Comparison of ENCODE assay signal across 24 mouse cellular contexts in genomic region chr9:88352741-88353140, GRCm38 (mm10). TPM values are rescaled to one million over a fixed set of nuclear protein-coding genes. Genes with fewer than 3 reads are reported as not detected.
DNase-seq lines count a peak whose midpoint lies in the region; ATAC-seq and TF ChIP-seq lines count a peak whose summit lies in the region.
"Had no signal": no experiment of that assay in that cellular context is flagged by ENCODE, and none has a peak within 500 bp of the region (broad histone marks: within the 10 kb centered on the region; RNA-seq: fewer than 3 reads in every experiment).

No protein-coding gene starts in this region.

- H3K9me3 ChIP-seq in forebrain, embryonic 14.5 days (replicated peaks; ENCODE audit: control insufficient read depth, low read length), result no peaks in the 10 kb centered on the region
- no peaks in the 10 kb centered on the region for H3K9me3 ChIP-seq in forebrain, postnatal 0 days (ENCODE audit: low read length)
- no peaks in the 10 kb centered on the region for H3K9me3 ChIP-seq in midbrain, embryonic 13.5 days
- no peaks in the 10 kb centered on the region for H3K9me3 ChIP-seq in midbrain, embryonic 11.5 days (ENCODE audit: control insufficient read depth, low read length)
- H3K9me3 ChIP-seq in hindbrain, embryonic 14.5 days (ENCODE audit: control insufficient read depth, low read length), result no peaks in the 10 kb centered on the region
- H3K9me3 ChIP-seq: forebrain, embryonic 13.5 days; G1E; liver, embryonic 15.5 days had no signal

- no peak overlapping the region for H3K4me3 ChIP-seq in forebrain, embryonic 14.5 days (ENCODE audit: low read depth, low read length)
- no peak overlapping the region for H3K4me3 ChIP-seq in forebrain, postnatal 0 days (ENCODE audit: low read depth, low read length)
- no peak overlapping the region for H3K4me3 ChIP-seq in midbrain, embryonic 13.5 days (replicated peaks)
- H3K4me3 ChIP-seq in midbrain, embryonic 11.5 days (ENCODE audit: low read depth, low read length), result no peak overlapping the region
- no peak overlapping the region for H3K4me3 ChIP-seq in hindbrain, embryonic 14.5 days (replicated peaks; ENCODE audit: low read length)
- H3K4me3 ChIP-seq: forebrain, embryonic 13.5 days; left cerebral cortex, adult 2 months; liver, embryonic 15.5 days; myocyte had no signal

- no peak overlapping the region for H3K4me2 ChIP-seq in forebrain, embryonic 14.5 days (ENCODE audit: low read length)
- H3K4me2 ChIP-seq in forebrain, postnatal 0 days (ENCODE audit: low read depth), result no peak overlapping the region
- no peak overlapping the region for H3K4me2 ChIP-seq in midbrain, embryonic 13.5 days (replicated peaks)
- H3K4me2 ChIP-seq in midbrain, embryonic 11.5 days, result no peak overlapping the region
- 0 out of 2 replicates have a peak overlapping the region, but pooled peaks have one; percentile 4 for H3K4me2 ChIP-seq in hindbrain, embryonic 14.5 days (replicated peaks)
- H3K4me2 ChIP-seq: forebrain, embryonic 13.5 days; heart, embryonic 11.5 days; liver, embryonic 15.5 days had no signal

- no peaks in the 10 kb centered on the region for H3K36me3 ChIP-seq in forebrain, embryonic 14.5 days (ENCODE audit: control insufficient read depth, insufficient read depth, low read length)
- H3K36me3 ChIP-seq in forebrain, postnatal 0 days (ENCODE audit: insufficient read depth), result no peaks in the 10 kb centered on the region
- no peaks in the 10 kb centered on the region for H3K36me3 ChIP-seq in midbrain, embryonic 13.5 days
- H3K36me3 ChIP-seq in midbrain, embryonic 11.5 days (ENCODE audit: control insufficient read depth, insufficient read depth, low read length), result no peaks in the 10 kb centered on the region
- no peaks in the 10 kb centered on the region for H3K36me3 ChIP-seq in hindbrain, embryonic 14.5 days (replicated peaks; ENCODE audit: control insufficient read depth, insufficient read depth)
- H3K36me3 ChIP-seq: G1E; liver, embryonic 15.5 days had no signal

- ATAC-seq in forebrain, embryonic 14.5 days, result no peak
- ATAC-seq in forebrain, postnatal 0 days, result no peak
- peak; percentile 74 for ATAC-seq in midbrain, embryonic 13.5 days
- no peak for ATAC-seq in midbrain, embryonic 11.5 days (ENCODE audit: low FRiP score)
- ATAC-seq in hindbrain, embryonic 14.5 days (ENCODE audit: low FRiP score), result peak; percentile 53; the same call in 1 of the 2 replicates
- ATAC-seq: activated CD4-positive, CD25-positive, alpha-beta regulatory T cell, adult 4 months; forebrain, embryonic 13.5 days; inflammation-experienced regulatory T-cells, adult 6 months; lung, postnatal 0 days had no signal

- no peak overlapping the region for H3K27ac ChIP-seq in forebrain, embryonic 14.5 days (ENCODE audit: low read depth, low read length)
- H3K27ac ChIP-seq in forebrain, postnatal 0 days (ENCODE audit: low read depth, low read length), result no peak overlapping the region
- no peak overlapping the region for H3K27ac ChIP-seq in midbrain, embryonic 13.5 days
- H3K27ac ChIP-seq in midbrain, embryonic 11.5 days (ENCODE audit: low read depth, low read length), result no peak overlapping the region
- no peak overlapping the region for H3K27ac ChIP-seq in hindbrain, embryonic 14.5 days
- H3K27ac ChIP-seq: forebrain, embryonic 13.5 days; left cerebral cortex, adult 2 months; liver, embryonic 15.5 days; stomach, postnatal 0 days had no signal

- H3K9ac ChIP-seq in forebrain, embryonic 14.5 days (ENCODE audit: low read length), result no peak overlapping the region
- H3K9ac ChIP-seq in forebrain, postnatal 0 days, result no peak overlapping the region
- H3K9ac ChIP-seq in midbrain, embryonic 13.5 days (replicated peaks), result no peak overlapping the region
- no peak overlapping the region for H3K9ac ChIP-seq in midbrain, embryonic 11.5 days (ENCODE audit: low read length)
- H3K9ac ChIP-seq in hindbrain, embryonic 14.5 days, result no peak overlapping the region
- H3K9ac ChIP-seq: forebrain, embryonic 13.5 days; liver, embryonic 15.5 days had no signal

- peak; percentile 8 for DNase-seq in forebrain, embryonic 14.5 days (ENCODE audit: low spot score)
- DNase-seq in forebrain, postnatal 0 days, result no peak
- DNase-seq in midbrain, embryonic 11.5 days (ENCODE audit: low spot score, missing footprints), result no peak
- DNase-seq in hindbrain, embryonic 14.5 days (ENCODE audit: low spot score), result no peak
- DNase-seq in mesoderm, embryonic 11.5 days (ENCODE audit: low read depth, low spot score), result peak; percentile 18
- no peak for DNase-seq in cerebellum, adult 9-11 months
- DNase-seq in urinary bladder, postnatal 25 days (ENCODE audit: low spot score), result no peak
- DNase-seq: adrenal gland, postnatal 10 days; cerebellum, adult 9-10 months; heart, postnatal 14 days; kidney, adult 8-10 months; kidney, postnatal 14 days; right cerebral cortex, adult 18-20 months had no signal

- H3K27me3 ChIP-seq in forebrain, embryonic 14.5 days (replicated peaks; ENCODE audit: control insufficient read depth, insufficient read depth, low read length), result no peaks in the 10 kb centered on the region
- H3K27me3 ChIP-seq in forebrain, postnatal 0 days (ENCODE audit: insufficient read depth, low read length), result no peaks in the 10 kb centered on the region
- H3K27me3 ChIP-seq in midbrain, embryonic 13.5 days, result no peaks in the 10 kb centered on the region
- no peaks in the 10 kb centered on the region for H3K27me3 ChIP-seq in midbrain, embryonic 11.5 days (ENCODE audit: control insufficient read depth, insufficient read depth, low read length)
- no peaks in the 10 kb centered on the region for H3K27me3 ChIP-seq in hindbrain, embryonic 14.5 days (ENCODE audit: control insufficient read depth, insufficient read depth, low read length)
- H3K27me3 ChIP-seq: forebrain, embryonic 13.5 days; liver, embryonic 15.5 days had no signal

- TF ChIP-seq CTCF in forebrain, postnatal 0 days (IDR thresholded peaks at IDR 0.05; ENCODE audit: low read depth), result no peak

- no peaks in the 10 kb centered on the region for H3K4me1 ChIP-seq in forebrain, embryonic 14.5 days (ENCODE audit: control insufficient read depth, insufficient read depth, low read length)
- no peaks in the 10 kb centered on the region for H3K4me1 ChIP-seq in forebrain, postnatal 0 days (ENCODE audit: insufficient read depth)
- peaks cover 7% of the 10 kb centered on the region for H3K4me1 ChIP-seq in midbrain, embryonic 13.5 days (replicated peaks)
- no peaks in the 10 kb centered on the region for H3K4me1 ChIP-seq in midbrain, embryonic 11.5 days (ENCODE audit: control insufficient read depth, insufficient read depth, low read length)
- peaks cover 9% of the 10 kb centered on the region; the same call in 1 of the 2 replicates for H3K4me1 ChIP-seq in hindbrain, embryonic 14.5 days (replicated peaks; ENCODE audit: control insufficient read depth, insufficient read depth, low read length)
- H3K4me1 ChIP-seq: liver, embryonic 15.5 days had no signal

- 54% methylated on average over 6 of the region's 6 CpGs for WGBS in forebrain, embryonic 14.5 days
- WGBS in forebrain, postnatal 0 days, result 45% methylated on average over 6 of the region's 6 CpGs
- WGBS in midbrain, embryonic 13.5 days, result 54% methylated on average over 6 of the region's 6 CpGs
- WGBS in midbrain, embryonic 11.5 days, result 72% methylated on average over 6 of the region's 6 CpGs
- WGBS in hindbrain, embryonic 14.5 days, result 47% methylated on average over 6 of the region's 6 CpGs

RNA-seq across cellular contexts. Expression of gene Nt5e, which starts 25.7 kb away (rescaled TPM):
- 0.48 and 0.94 TPM in 2 replicates for polyA plus RNA-seq in forebrain, embryonic 14.5 days (2014; fragmentation: Nextera tagmentation; extraction: Ambion mirVana)
- 3.8 and 5.3 TPM in 2 replicates for total RNA-seq in forebrain, postnatal 0 days (2014; rRNA removed)
- polyA plus RNA-seq in forebrain, postnatal 0 days (2015; fragmentation: Nextera tagmentation; extraction: Ambion mirVana), result 1.4 and 1.5 TPM in 2 replicates
- 0.39 and 0.84 TPM in 2 replicates for polyA plus RNA-seq in midbrain, embryonic 13.5 days (2015; fragmentation: Nextera tagmentation; extraction: Ambion mirVana)
- 0.65 and 0.93 TPM in 2 replicates for polyA plus RNA-seq in midbrain, embryonic 11.5 days (2014; fragmentation: Nextera tagmentation; extraction: Ambion mirVana)
- polyA plus RNA-seq in hindbrain, embryonic 14.5 days (2014; fragmentation: Nextera tagmentation; extraction: Ambion mirVana), result 0.86 and 1.0 TPM in 2 replicates
- polyA plus RNA-seq: G1E had no signal

Comparison
In these comparisons a context has a peak if more than half of its experiments do, and no peak if none do; other contexts are left out.
1. ATAC-seq: peak in midbrain, embryonic 13.5 days (single experiment) and hindbrain, embryonic 14.5 days (single experiment); none in forebrain, embryonic 14.5 days (single experiment), forebrain, postnatal 0 days (single experiment) and midbrain, embryonic 11.5 days (single experiment).
2. DNase-seq: peak in forebrain, embryonic 14.5 days (single experiment) and mesoderm, embryonic 11.5 days (single experiment); none in forebrain, postnatal 0 days (single experiment), midbrain, embryonic 11.5 days (single experiment), hindbrain, embryonic 14.5 days (single experiment), cerebellum, adult 9-11 months (single experiment) and urinary bladder, postnatal 25 days (single experiment).